Mouse (Mus musculus) forebrain, embryonic 14.5 days (tissue): ENCODE results near the gene Itpr2. TPM values are rescaled to one million over a fixed set of nuclear protein-coding genes. Genes with fewer than 3 reads are reported as not detected.

Source experiments
- ATAC-seq: fragments of 200-750 bp; cut with Nextera tagmentation; 2 replicates; pipeline ENCODE4 v1.8.0; 2017; ENCODE audit warnings: mild to moderate bottlenecking, moderate library complexity
- DNase-seq: peaks from one replicate; pipeline ENCODE4 v3.0.0-alpha.2; 2015; ENCODE audit warnings: low spot score
- H3K27ac ChIP-seq: fragments of 300-500 bp; sonication (generic); 2 replicates; pipeline ENCODE4 v1.5.1; 2014; ENCODE audit warnings: low read depth, mild to moderate bottlenecking, control low read depth, low read length, moderate library complexity
- H3K27me3 ChIP-seq: fragments of 300-500 bp; sonication (generic); replicated peaks from 2 replicates; pipeline ENCODE4 v1.6.1; 2014; ENCODE audit warnings: low read length, control low read depth, mixed read lengths; ENCODE audit not compliant: control insufficient read depth, insufficient read depth
- H3K36me3 ChIP-seq: fragments of 300-500 bp; sonication (generic); 2 replicates; pipeline ENCODE4 v1.6.1; 2014; ENCODE audit warnings: low read length, control low read depth; ENCODE audit not compliant: control insufficient read depth, insufficient read depth
- H3K4me1 ChIP-seq: fragments of 300-500 bp; sonication (generic); 2 replicates; pipeline ENCODE4 v1.6.1; 2014; ENCODE audit warnings: antibody characterized with exemption, low read length, control low read depth; ENCODE audit not compliant: control insufficient read depth, insufficient read depth
- H3K4me2 ChIP-seq: fragments of 300-500 bp; sonication (generic); 2 replicates; pipeline ENCODE4 v1.6.1; 2014; ENCODE audit warnings: mild to moderate bottlenecking, control low read depth, low read length
- H3K4me3 ChIP-seq: fragments of 300-500 bp; sonication (generic); 2 replicates; pipeline ENCODE4 v1.5.1; 2014; ENCODE audit warnings: low read depth, low read length, control low read depth
- H3K9ac ChIP-seq: fragments of 300-500 bp; sonication (generic); 2 replicates; pipeline ENCODE4 v1.6.1; 2014; ENCODE audit warnings: mild to moderate bottlenecking, low read length, control low read depth, moderate library complexity
- H3K9me3 ChIP-seq: fragments of 300-500 bp; sonication (generic); replicated peaks from 2 replicates; pipeline ENCODE4 v1.6.1; 2016; ENCODE audit warnings: low read length, control low read depth, mixed read lengths; ENCODE audit not compliant: control insufficient read depth
- WGBS: fragments of 180-500 bp; shearing (Covaris S2); extraction: QIAGEN DNeasy Blood & Tissue Kit; methylation state at CpG from one replicate; pipeline ENCODE4 v1.1.7; 2014; 5-methylcytosine and 5-hydroxymethylcytosine counted together
- polyA plus RNA-seq: library from polyadenylated mRNA; unstranded; fragments of >200 nt; fragmentation: Nextera tagmentation; extraction: Ambion mirVana; gene quantifications from 2 replicates; pipeline ENCODE4 v1.2.1, GENCODE M21; 2014

Gene Itpr2
- polyA plus RNA-seq, 1 experiment from 2014 or later: 2.4 TPM

- peak; percentile 24 for DNase-seq
- Histone ChIP-seq H3K9me3 (no peaks in the 10 kb centered on the region), H3K4me1 (no peaks in the 10 kb centered on the region), H3K27me3 (no peaks in the 10 kb centered on the region), H3K4me2 (no peak overlapping the region), H3K9ac (no peak overlapping the region), H3K27ac (no peak overlapping the region), H3K36me3 (no peaks in the 10 kb centered on the region), H3K4me3 (no peak overlapping the region)
- no peak for ATAC-seq
- WGBS: 60% methylated on average over 8 of the region's 9 CpGs
Measured at GRCm38 (mm10) chr6:146429694-146430380, 72.2 kb downstream of the Itpr2 start.

- ATAC-seq: no peak
- 86% methylated on average over 3 of the region's 3 CpGs for WGBS
- H3K4me2 ChIP-seq: no peak overlapping the region
- H3K9me3 ChIP-seq: no peaks in the 10 kb centered on the region
- H3K4me3 ChIP-seq: no peak overlapping the region
- H3K9ac ChIP-seq: no peak overlapping the region
- no peaks in the 10 kb centered on the region for H3K27me3 ChIP-seq
- DNase-seq: no peak
- no peak overlapping the region for H3K27ac ChIP-seq
- no peaks in the 10 kb centered on the region for H3K36me3 ChIP-seq
- H3K4me1 ChIP-seq: no peaks in the 10 kb centered on the region
Measured at GRCm38 (mm10) chr6:146424778-146425177, 77.2 kb downstream of the Itpr2 start.

GRCm38 (mm10) chr6:146424326-146424725 is 77.7 kb downstream of the Itpr2 start:
- H3K4me1 ChIP-seq: no peaks in the 10 kb centered on the region
- H3K36me3 ChIP-seq: no peaks in the 10 kb centered on the region
- H3K27ac ChIP-seq: no peak overlapping the region
- no peaks in the 10 kb centered on the region for H3K27me3 ChIP-seq
- no peak overlapping the region for H3K4me2 ChIP-seq
- H3K9ac ChIP-seq: no peak overlapping the region
- no peak for ATAC-seq
- DNase-seq: no peak
- WGBS: 62% methylated on average over 6 of the region's 6 CpGs
- H3K4me3 ChIP-seq: no peak overlapping the region
- no peaks in the 10 kb centered on the region for H3K9me3 ChIP-seq

GRCm38 (mm10) chr6:146420718-146421117 is 81.3 kb downstream of the Itpr2 start:
- 41% methylated on average over 6 of the region's 6 CpGs for WGBS
- Histone ChIP-seq H3K9me3 (no peaks in the 10 kb centered on the region), H3K4me3 (no peak overlapping the region), H3K27ac (no peak overlapping the region), H3K27me3 (no peaks in the 10 kb centered on the region), H3K36me3 (no peaks in the 10 kb centered on the region), H3K9ac (no peak overlapping the region), H3K4me1 (no peaks in the 10 kb centered on the region), H3K4me2 (no peak overlapping the region)
- no peak for DNase-seq
- ATAC-seq: no peak

GRCm38 (mm10) chr6:146416461-146416860 is 85.6 kb downstream of the Itpr2 start:
- DNase-seq: no peak
- no peak for ATAC-seq
- no peaks in the 10 kb centered on the region for H3K9me3 ChIP-seq
- H3K4me1 ChIP-seq: no peaks in the 10 kb centered on the region
- H3K4me3 ChIP-seq: no peak overlapping the region
- H3K9ac ChIP-seq: no peak overlapping the region
- H3K36me3 ChIP-seq: no peaks in the 10 kb centered on the region
- no peaks in the 10 kb centered on the region for H3K27me3 ChIP-seq
- H3K4me2 ChIP-seq: no peak overlapping the region
- no peak overlapping the region for H3K27ac ChIP-seq
- WGBS: 89% methylated on average over 2 of the region's 2 CpGs

GRCm38 (mm10) chr6:146414094-146414493 is 87.9 kb downstream of the Itpr2 start:
- WGBS: 79% methylated on average over 7 of the region's 7 CpGs
- Histone ChIP-seq H3K9me3 (no peaks in the 10 kb centered on the region), H3K27ac (no peak overlapping the region), H3K4me3 (no peak overlapping the region), H3K9ac (no peak overlapping the region), H3K4me1 (no peaks in the 10 kb centered on the region), H3K4me2 (no peak overlapping the region), H3K36me3 (no peaks in the 10 kb centered on the region), H3K27me3 (no peaks in the 10 kb centered on the region)
- ATAC-seq (no peak), DNase-seq (no peak)

GRCm38 (mm10) chr6:146411446-146412070 is 90.5 kb downstream of the Itpr2 start:
- Histone ChIP-seq H3K27ac (no peak overlapping the region), H3K9me3 (no peaks in the 10 kb centered on the region), H3K4me3 (no peak overlapping the region), H3K36me3 (no peaks in the 10 kb centered on the region), H3K9ac (no peak overlapping the region), H3K27me3 (no peaks in the 10 kb centered on the region), H3K4me1 (no peaks in the 10 kb centered on the region), H3K4me2 (no peak overlapping the region)
- DNase-seq: no peak
- WGBS: 81% methylated on average over 16 of the region's 16 CpGs
- ATAC-seq: no peak

- Histone ChIP-seq H3K9me3 (no peaks in the 10 kb centered on the region), H3K9ac (no peak overlapping the region), H3K27me3 (no peaks in the 10 kb centered on the region), H3K36me3 (no peaks in the 10 kb centered on the region), H3K4me3 (no peak overlapping the region), H3K27ac (no peak overlapping the region), H3K4me2 (no peak overlapping the region), H3K4me1 (no peaks in the 10 kb centered on the region)
- 71% methylated on average over 6 of the region's 6 CpGs for WGBS
- no peak for DNase-seq
- ATAC-seq: no peak
Measured at GRCm38 (mm10) chr6:146410427-146410810, 91.6 kb downstream of the Itpr2 start.

GRCm38 (mm10) chr6:146409692-146410426 is 92.2 kb downstream of the Itpr2 start:
- Histone ChIP-seq H3K36me3 (no peaks in the 10 kb centered on the region), H3K9me3 (no peaks in the 10 kb centered on the region), H3K4me3 (no peak overlapping the region), H3K27me3 (no peaks in the 10 kb centered on the region), H3K4me1 (peaks cover 2% of the 10 kb centered on the region; the same call in 1 of the 2 replicates), H3K9ac (no peak overlapping the region), H3K27ac (0 out of 2 replicates have a peak overlapping the region, but pooled peaks have one; percentile 22), H3K4me2 (0 out of 2 replicates have a peak overlapping the region, but pooled peaks have one; percentile 14)
- DNase-seq (peak; percentile 90), ATAC-seq (peak; percentile 79)
- 21% methylated on average over 10 of the region's 10 CpGs for WGBS
